Mouse (Mus musculus) midbrain, embryonic 16.5 days (tissue): ENCODE results near the gene Cdkn2aip. TPM values are rescaled to one million over a fixed set of nuclear protein-coding genes. Genes with fewer than 3 reads are reported as not detected.

Experiments used
- polyA plus RNA-seq: library from polyadenylated mRNA; unstranded; fragments of >200 nt; fragmentation: Nextera tagmentation; extraction: Ambion mirVana; gene quantifications from 2 replicates; pipeline ENCODE4 v1.2.1, GENCODE M21; 2015

Cdkn2aip gene
- polyA plus RNA-seq, 1 experiment from 2014 or later, result 32.7 TPM

Other genes with a start within 250 kb of the Cdkn2aip start
- 41.4 and 43.6 TPM in 2 replicates for gene Trappc11, start 180.5 kb downstream of the Cdkn2aip start, polyA plus RNA-seq
- gene Rwdd4a, start 180.3 kb downstream of the Cdkn2aip start, polyA plus RNA-seq, result 29.4 and 36.0 TPM in 2 replicates
- 5.2 and 5.3 TPM in 2 replicates for gene Ing2, start 38.4 kb downstream of the Cdkn2aip start, polyA plus RNA-seq
- gene Cldn24, start 108.2 kb upstream of the Cdkn2aip start, polyA plus RNA-seq, result not detected in 2 replicates
- gene Cldn22, start 110.5 kb upstream of the Cdkn2aip start, polyA plus RNA-seq, result not detected in 2 replicates